Mouse (Mus musculus) cerebellum, postnatal 4 days (tissue): ENCODE data around the gene Gm48551.
A peak's percentile ranks its signal among the peaks of the same experiment; 100 is the strongest.

Experiments used
- DNase-seq, 2 experiments: peaks; one replicate each; pipeline ENCODE4 v3.0.0; 2022; ENCODE audit warnings: low spot score in 2 of 2, mixed read lengths in 1 of 2

Gene Gm48551

GRCm38 (mm10) chr10:81356991-81357844, 27.0 kb upstream of the Gm48551 start, which contains the start of gene Mfsd12:
Gene Mfsd12, plus strand, starts transcription at chr10:81357491.
- DNase-seq: peak; percentile 83 to 93

GRCm38 (mm10) chr10:81358209-81358608, 26.1 kb upstream of the Gm48551 start:
- no peak for DNase-seq

GRCm38 (mm10) chr10:81358841-81359240, 25.4 kb upstream of the Gm48551 start:
- DNase-seq: no peak

GRCm38 (mm10) chr10:81360721-81361120, 23.5 kb upstream of the Gm48551 start:
- no peak for DNase-seq

- no peak for DNase-seq
These were observed 21.8 kb upstream of the Gm48551 start for GRCm38 (mm10) chr10:81362336-81362949.

- no peak for DNase-seq
These were observed 20.6 kb upstream of the Gm48551 start for GRCm38 (mm10) chr10:81363436-81364346.

GRCm38 (mm10) chr10:81364666-81365065, 19.6 kb upstream of the Gm48551 start:
- DNase-seq: no peak

- no peak for DNase-seq
These were observed 19.2 kb upstream of the Gm48551 start for GRCm38 (mm10) chr10:81365073-81365472.

GRCm38 (mm10) chr10:81365672-81366476, 18.4 kb upstream of the Gm48551 start, which contains the start of gene 4930404N11Rik:
Gene 4930404N11Rik, minus strand, starts transcription at chr10:81365816.
- no peak for DNase-seq

GRCm38 (mm10) chr10:81366477-81367206, 17.6 kb upstream of the Gm48551 start:
- DNase-seq: no peak

GRCm38 (mm10) chr10:81367207-81367495, 17.1 kb upstream of the Gm48551 start:
- no peak for DNase-seq

- no peak for DNase-seq
These were observed 8.9 kb upstream of the Gm48551 start for GRCm38 (mm10) chr10:81375322-81375721.

- DNase-seq: no peak
These were observed 7.5 kb upstream of the Gm48551 start for GRCm38 (mm10) chr10:81376561-81377361.

- no peak for DNase-seq
These were observed 7.0 kb upstream of the Gm48551 start for GRCm38 (mm10) chr10:81377362-81377664.

- DNase-seq: no peak
These were observed 6.3 kb upstream of the Gm48551 start, which contains the start of gene Fzr1 for GRCm38 (mm10) chr10:81377793-81378552. Gene Fzr1, minus strand, starts transcription at chr10:81378516.

GRCm38 (mm10) chr10:81378553-81379182, 5.6 kb upstream of the Gm48551 start:
- peak; percentile 100 for DNase-seq

- DNase-seq: no peak
These were observed 5.1 kb upstream of the Gm48551 start for GRCm38 (mm10) chr10:81379183-81379553.

GRCm38 (mm10) chr10:81379809-81380378, 4.4 kb upstream of the Gm48551 start:
- DNase-seq: no peak
